Mouse (Mus musculus): ENCODE measurements at regions not wholly inside any gene's neighbourhood (a gene's known extent, or its start where the extent isn't known, plus 50 kb on each side); places are given as distances from the start of the nearest gene placed in this dataset.

- no peak overlapping the region for H3K9ac ChIP-seq (ENCODE audit: low read length)
- H3K27ac ChIP-seq (replicated peaks in 1 of 2; ENCODE audit: control insufficient read depth in 1 of 2, insufficient read depth in 1 of 2, low read depth in 2 of 2, low read length in 2 of 2): no peak overlapping the region
- H3K27me3 ChIP-seq (ENCODE audit: control insufficient read depth, insufficient read depth, low read length): no peaks in the 10 kb centered on the region
- H3K36me3 ChIP-seq (ENCODE audit: control insufficient read depth, insufficient read depth, low read length): no peaks in the 10 kb centered on the region
- no peak for ATAC-seq (ENCODE audit: insufficient number of reproducible peaks, insufficient read depth, low FRiP score, low read depth)
- no peaks in the 10 kb centered on the region for H3K9me3 ChIP-seq (ENCODE audit: control insufficient read depth, low read length)
- WGBS: 87% methylated on average over 5 of the region's 5 CpGs
- no peak overlapping the region for H3K4me2 ChIP-seq (ENCODE audit: low read length)
- peaks cover 9 to 10% of the 10 kb centered on the region in 2 experiments for H3K4me1 ChIP-seq (ENCODE audit: control insufficient read depth in 2 of 2, insufficient read depth in 2 of 2, low read length in 2 of 2)
- H3K4me3 ChIP-seq (ENCODE audit: control insufficient read depth in 1 of 2, insufficient read depth in 1 of 2, low read depth in 1 of 2, low read length in 2 of 2): no peak overlapping the region
Measured at GRCm38 (mm10) chr10:17660836-17661452, 62.1 kb upstream of the Cited2 start.

- Histone ChIP-seq H3K27ac (replicated peaks in 1 of 2; ENCODE audit: control insufficient read depth in 1 of 2, insufficient read depth in 1 of 2, low read depth in 2 of 2, low read length in 2 of 2) (no peak overlapping the region), H3K4me3 (ENCODE audit: control insufficient read depth in 1 of 2, insufficient read depth in 1 of 2, low read depth in 1 of 2, low read length in 2 of 2) (no peak overlapping the region), H3K4me1 (ENCODE audit: control insufficient read depth in 2 of 2, insufficient read depth in 2 of 2, low read length in 2 of 2) (no peaks in the 10 kb centered on the region), H3K9me3 (ENCODE audit: control insufficient read depth, low read length) (no peaks in the 10 kb centered on the region), H3K4me2 (ENCODE audit: low read length) (no peak overlapping the region), H3K36me3 (ENCODE audit: control insufficient read depth, insufficient read depth, low read length) (no peaks in the 10 kb centered on the region), H3K9ac (ENCODE audit: low read length) (no peak overlapping the region), H3K27me3 (ENCODE audit: control insufficient read depth, insufficient read depth, low read length) (no peaks in the 10 kb centered on the region)
- 71% methylated on average over 3 of the region's 3 CpGs for WGBS
- no peak for ATAC-seq (ENCODE audit: insufficient number of reproducible peaks, insufficient read depth, low FRiP score, low read depth)
Measured at GRCm38 (mm10) chr10:17666089-17666488, 56.9 kb upstream of the Cited2 start.

DNA sequence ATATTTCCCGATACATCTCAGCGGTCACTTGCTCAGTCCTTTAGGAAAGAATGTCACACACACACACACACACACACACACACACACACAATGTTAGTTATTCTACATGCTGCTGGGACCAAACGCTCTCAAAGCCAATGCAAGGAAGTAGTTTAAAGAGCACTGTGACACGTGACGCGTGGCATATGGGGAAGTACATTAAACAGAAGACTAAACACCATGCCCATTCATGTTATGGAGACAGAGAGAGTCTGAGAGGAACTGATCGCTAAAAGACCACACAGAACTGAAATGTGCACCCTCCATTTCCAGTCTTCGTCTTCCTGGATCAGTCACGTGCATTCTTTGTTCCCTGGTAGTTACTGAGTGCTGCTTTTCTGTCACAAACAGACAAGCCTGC, 53.6 kb upstream of the Cited2 start:
- Histone ChIP-seq H3K36me3 (ENCODE audit: control insufficient read depth, insufficient read depth, low read length) (no peaks in the 10 kb centered on the region), H3K9me3 (ENCODE audit: control insufficient read depth, low read length) (no peaks in the 10 kb centered on the region), H3K4me2 (ENCODE audit: low read length) (no peak overlapping the region), H3K27me3 (ENCODE audit: control insufficient read depth, insufficient read depth, low read length) (no peaks in the 10 kb centered on the region), H3K4me1 (ENCODE audit: control insufficient read depth in 2 of 2, insufficient read depth in 2 of 2, low read length in 2 of 2) (no peaks in the 10 kb centered on the region), H3K9ac (ENCODE audit: low read length) (no peak overlapping the region), H3K4me3 (ENCODE audit: control insufficient read depth in 1 of 2, insufficient read depth in 1 of 2, low read depth in 1 of 2, low read length in 2 of 2) (no peak overlapping the region), H3K27ac (replicated peaks in 1 of 2; ENCODE audit: control insufficient read depth in 1 of 2, insufficient read depth in 1 of 2, low read depth in 2 of 2, low read length in 2 of 2) (no peak overlapping the region)
- WGBS: 82% methylated on average over 9 of the region's 9 CpGs
- ATAC-seq (ENCODE audit: insufficient number of reproducible peaks, insufficient read depth, low FRiP score, low read depth): no peak

Data from heart, embryonic 14.5 days (tissue).